Mouse (Mus musculus): Measurements from ENCODE around the gene Lhb.

DNA sequence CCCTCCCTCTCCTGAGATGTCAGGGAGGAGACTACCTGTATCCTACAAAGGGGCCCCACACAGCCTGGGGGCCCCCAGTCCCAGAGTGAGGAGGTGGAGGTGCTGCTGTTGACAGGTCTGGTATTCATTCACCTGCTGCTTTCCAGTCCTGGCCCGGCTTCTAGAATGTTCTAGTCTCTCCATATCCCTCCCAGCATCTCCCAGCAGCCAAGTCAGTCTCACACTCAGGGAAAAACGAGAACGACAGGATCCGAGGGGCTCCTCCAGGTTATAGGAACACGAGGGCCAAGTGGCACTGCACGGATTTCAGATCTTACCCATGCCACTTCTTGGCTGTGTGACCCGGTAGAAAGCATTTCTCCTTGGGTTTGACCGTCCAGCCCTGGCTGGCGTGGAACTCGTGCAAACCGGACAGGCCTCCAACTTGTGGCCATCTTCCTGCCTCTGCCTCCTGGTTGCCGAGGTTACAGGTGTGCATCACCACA lies 5.8 kb upstream of the Lhb start:
- no peak for TF ChIP-seq CTCF (IDR thresholded peaks at IDR 0.05; ENCODE audit: extremely low read depth, insufficient read length, insufficient replicate concordance, low read depth, low read length)
- TF ChIP-seq POLR2A (IDR thresholded peaks at IDR 0.05; ENCODE audit: low read depth, low read length) = no peak

Measured in small intestine, adult 2 months (tissue).